Mouse (Mus musculus): ENCODE measurements at regions not wholly inside any gene's neighbourhood (a gene's known extent, or its start where the extent isn't known, plus 50 kb on each side); places are given as distances from the start of the nearest gene placed in this dataset.
"Not testable (repeated sequence)": the region's sequence is repeated elsewhere in the genome, so short reads cannot be mapped to it uniquely, and the experiment has no call there.

GRCm38 (mm10) chr4:35347609-35348008 is 121.6 kb upstream of the C9orf72 start:
- no peak for DNase-seq (ENCODE audit: low spot score in 2 of 2)

GRCm38 (mm10) chr4:35343751-35344150 is 117.8 kb upstream of the C9orf72 start:
- no peak for DNase-seq (ENCODE audit: low spot score in 2 of 2)

GRCm38 (mm10) chr4:35331161-35331560 is 105.2 kb upstream of the C9orf72 start:
- no peak for DNase-seq (ENCODE audit: low spot score in 2 of 2)

GRCm38 (mm10) chr4:35325300-35325699 is 99.3 kb upstream of the C9orf72 start:
- DNase-seq (ENCODE audit: low spot score in 2 of 2): no peak

GRCm38 (mm10) chr4:35322432-35323173 is 96.6 kb upstream of the C9orf72 start:
- DNase-seq (ENCODE audit: low spot score in 2 of 2): no peak

GRCm38 (mm10) chr4:35310396-35310977 is 84.5 kb upstream of the C9orf72 start:
- DNase-seq (ENCODE audit: low spot score in 2 of 2): peak in 1 of 2 experiments; percentile 49

GRCm38 (mm10) chr4:35308221-35308620 is 82.2 kb upstream of the C9orf72 start:
- no peak for DNase-seq (ENCODE audit: low spot score in 2 of 2)

GRCm38 (mm10) chr4:35305210-35305609 is 79.2 kb upstream of the C9orf72 start:
- DNase-seq (ENCODE audit: low spot score in 2 of 2): no peak

- DNase-seq (ENCODE audit: low spot score in 2 of 2): peak in 1 of 2 experiments; percentile 11
Observed at GRCm38 (mm10) chr4:35300848-35301247, 74.9 kb upstream of the C9orf72 start.

GRCm38 (mm10) chr4:35300374-35300773 is 74.4 kb upstream of the C9orf72 start:
- DNase-seq (ENCODE audit: low spot score in 2 of 2): not testable (repeated sequence)

GRCm38 (mm10) chr4:35284611-35285010 is 58.6 kb upstream of the C9orf72 start:
- no peak for DNase-seq (ENCODE audit: low spot score in 2 of 2)

Measured in layer of hippocampus, adult 18-20 months (tissue).